14 mouse cellular contexts compared by ENCODE assay signal in genomic region chr1:172452911-172453310, GRCm38 (mm10).
"Had no signal": no experiment of that assay in that cellular context is flagged by ENCODE, and none has a peak within 500 bp of the region (broad histone marks: within the 10 kb centered on the region; RNA-seq: fewer than 3 reads in every experiment).

No protein-coding gene starts in this region.

- DNase-seq: left cerebral cortex, postnatal 4 days; liver, postnatal 0 days; lung, embryonic 14.5 days; thymus, adult 18-20 months; thymus, postnatal 36 days had no signal

- H3K9ac ChIP-seq: intestine, embryonic 15.5 days; limb, embryonic 12.5 days; limb, embryonic 15.5 days; liver, embryonic 14.5 days; liver, postnatal 0 days; lung, embryonic 14.5 days; midbrain, embryonic 13.5 days had no signal

- H3K4me3 ChIP-seq: intestine, embryonic 15.5 days; limb, embryonic 12.5 days; limb, embryonic 15.5 days; midbrain, embryonic 13.5 days had no signal

- H3K36me3 ChIP-seq: intestine, embryonic 15.5 days; limb, embryonic 12.5 days; limb, embryonic 15.5 days; midbrain, embryonic 13.5 days had no signal

- ATAC-seq: intestine, embryonic 15.5 days; liver, postnatal 0 days; lung, postnatal 0 days; midbrain, embryonic 13.5 days had no signal

- H3K4me2 ChIP-seq: intestine, embryonic 15.5 days; limb, embryonic 12.5 days; limb, embryonic 15.5 days; liver, embryonic 11.5 days; lung, embryonic 14.5 days; midbrain, embryonic 13.5 days had no signal

- H3K4me1 ChIP-seq: limb, embryonic 12.5 days; midbrain, embryonic 13.5 days had no signal

- H3K27me3 ChIP-seq: intestine, embryonic 15.5 days; limb, embryonic 12.5 days; limb, embryonic 15.5 days; midbrain, embryonic 13.5 days had no signal

- H3K9me3 ChIP-seq: intestine, embryonic 15.5 days; limb, embryonic 12.5 days; limb, embryonic 15.5 days; midbrain, embryonic 13.5 days had no signal

- H3K27ac ChIP-seq: intestine, embryonic 15.5 days; kidney, postnatal 0 days; limb, embryonic 12.5 days; limb, embryonic 15.5 days; liver, embryonic 14.5 days; macrophage; midbrain, embryonic 13.5 days had no signal
